Mouse (Mus musculus) hindbrain, embryonic 14.5 days (tissue): Measurements from ENCODE around the gene Ubl7. TPM values are rescaled to one million over a fixed set of nuclear protein-coding genes. Genes with fewer than 3 reads are reported as not detected.

ENCODE experiments used
- ATAC-seq: fragments of 200-750 bp; cut with Nextera tagmentation; 2 replicates; pipeline ENCODE4 v1.8.0; 2017; ENCODE audit warnings: moderate number of reproducible peaks, mild to moderate bottlenecking, moderate TSS enrichment, moderate library complexity; ENCODE audit not compliant: low FRiP score
- DNase-seq: peaks from one replicate; pipeline ENCODE4 v3.0.0-alpha.2; 2015; ENCODE audit warnings: low spot score
- H3K27ac ChIP-seq: fragments of 300-500 bp; sonication (generic); 2 replicates; pipeline ENCODE4 v1.5.1; 2014; ENCODE audit warnings: mild to moderate bottlenecking, moderate library complexity
- H3K27me3 ChIP-seq: fragments of 300-500 bp; sonication (generic); 2 replicates; pipeline ENCODE4 v1.6.1; 2014; ENCODE audit warnings: mild to moderate bottlenecking, low read length, mixed read lengths; ENCODE audit not compliant: control insufficient read depth, insufficient read depth
- H3K36me3 ChIP-seq: fragments of 300-500 bp; sonication (generic); replicated peaks from 2 replicates; pipeline ENCODE4 v1.6.1; 2014; ENCODE audit not compliant: control insufficient read depth, insufficient read depth
- H3K4me1 ChIP-seq: fragments of 300-500 bp; sonication (generic); replicated peaks from 2 replicates; pipeline ENCODE4 v1.6.1; 2014; ENCODE audit warnings: antibody characterized with exemption, low read length, mixed read lengths; ENCODE audit not compliant: control insufficient read depth, insufficient read depth
- H3K4me2 ChIP-seq: fragments of 300-500 bp; sonication (generic); replicated peaks from 2 replicates; pipeline ENCODE4 v1.6.1; 2014; ENCODE audit warnings: mild to moderate bottlenecking, moderate library complexity
- H3K4me3 ChIP-seq: fragments of 300-500 bp; sonication (generic); replicated peaks from 2 replicates; pipeline ENCODE4 v1.5.1; 2014; ENCODE audit warnings: mild to moderate bottlenecking, low read length
- H3K9ac ChIP-seq: fragments of 300-500 bp; sonication (generic); 2 replicates; pipeline ENCODE4 v1.6.1; 2014
- H3K9me3 ChIP-seq: fragments of 300-500 bp; sonication (generic); 2 replicates; pipeline ENCODE4 v1.6.1; 2016; ENCODE audit warnings: low read length; ENCODE audit not compliant: control insufficient read depth
- WGBS: fragments of 180-500 bp; shearing (Covaris S2); extraction: QIAGEN DNeasy Blood & Tissue Kit; methylation state at CpG from one replicate; pipeline ENCODE4 v1.1.7; 2014; 5-methylcytosine and 5-hydroxymethylcytosine counted together
- polyA plus RNA-seq: library from polyadenylated mRNA; unstranded; fragments of >200 nt; fragmentation: Nextera tagmentation; extraction: Ambion mirVana; gene quantifications from 2 replicates; pipeline ENCODE4 v1.2.1, GENCODE M21; 2014

Ubl7 gene
- polyA plus RNA-seq, 1 experiment from 2014 or later = 151 TPM

DNA sequence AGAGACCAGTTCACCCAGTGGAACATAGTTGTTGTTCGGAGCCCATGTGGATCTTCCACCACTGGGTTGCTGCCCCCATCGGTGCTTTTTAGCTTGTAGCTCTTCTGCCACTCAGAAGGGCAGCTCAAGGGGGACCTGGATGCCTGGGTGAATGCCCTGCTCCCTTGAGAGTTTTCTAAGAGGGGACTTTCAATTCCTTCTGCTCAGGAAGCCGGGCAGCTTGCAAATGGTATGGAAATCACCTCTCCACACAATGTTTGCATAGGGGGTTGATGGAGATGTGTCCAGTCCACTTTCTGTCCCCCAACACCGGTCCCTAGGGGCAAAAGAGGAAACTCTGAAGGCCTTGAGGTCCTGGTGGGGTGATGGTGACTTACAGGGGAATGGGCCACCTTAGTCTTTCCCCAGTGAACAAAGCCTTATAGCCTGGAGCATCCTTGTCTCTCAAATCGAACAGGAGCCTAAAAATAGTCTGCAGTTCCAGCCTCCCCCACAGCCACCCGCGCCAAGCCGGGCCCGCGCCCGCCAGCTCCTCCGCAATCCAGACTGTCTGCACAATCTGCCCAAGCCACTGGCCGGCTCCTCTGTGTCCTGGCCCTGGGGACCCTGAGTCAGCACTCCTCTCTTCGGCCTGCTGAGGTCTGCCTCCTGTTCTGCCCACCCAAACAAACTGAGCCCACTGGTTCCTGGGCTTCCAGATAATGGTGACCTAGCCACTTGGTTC lies 56.6 kb downstream of the Ubl7 start:
- ATAC-seq (no peak), DNase-seq (no peak)
- 80% methylated on average over 14 of the region's 14 CpGs for WGBS
- no peaks in the 10 kb centered on the region for H3K36me3 ChIP-seq
- H3K4me2 ChIP-seq = no peak overlapping the region
- no peaks in the 10 kb centered on the region for H3K27me3 ChIP-seq
- no peaks in the 10 kb centered on the region for H3K4me1 ChIP-seq
- H3K27ac ChIP-seq = no peak overlapping the region
- H3K9me3 ChIP-seq = no peaks in the 10 kb centered on the region
- H3K4me3 ChIP-seq = no peak overlapping the region
- H3K9ac ChIP-seq = no peak overlapping the region

DNA sequence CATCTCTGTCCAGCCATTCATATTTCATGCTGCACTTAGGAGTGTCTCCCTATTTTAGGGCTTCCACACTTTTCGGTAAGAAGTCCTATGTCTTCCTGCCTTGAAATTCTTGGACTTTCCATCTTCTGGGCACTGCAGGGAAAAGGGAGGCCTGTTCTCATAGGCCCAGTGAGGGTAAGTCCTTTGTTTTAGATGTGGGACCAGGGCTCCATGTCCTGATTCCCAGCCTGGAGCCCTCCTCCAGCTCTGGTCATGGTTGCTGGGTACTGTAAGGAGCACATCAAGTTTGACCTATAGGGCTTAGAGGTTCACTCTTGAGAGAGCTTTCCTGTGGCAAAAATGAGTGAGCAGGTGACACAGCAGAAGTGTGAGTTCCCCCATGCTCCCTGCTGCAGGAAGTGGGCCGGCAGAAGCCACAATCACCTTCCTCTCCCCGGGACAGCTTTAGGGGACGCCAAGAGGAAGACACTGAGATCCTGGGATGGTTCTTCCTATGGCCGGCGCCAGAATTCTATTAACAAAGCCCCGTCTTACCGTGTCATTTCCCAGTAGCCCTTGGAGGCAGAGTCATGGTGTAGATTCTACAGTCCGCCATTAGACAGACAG lies 57.5 kb downstream of the Ubl7 start:
- no peaks in the 10 kb centered on the region for H3K27me3 ChIP-seq
- H3K36me3 ChIP-seq = no peaks in the 10 kb centered on the region
- no peak for DNase-seq
- H3K4me1 ChIP-seq = no peaks in the 10 kb centered on the region
- no peak for ATAC-seq
- no peak overlapping the region for H3K4me3 ChIP-seq
- 91% methylated on average over 9 of the region's 9 CpGs for WGBS
- no peak overlapping the region for H3K27ac ChIP-seq
- no peaks in the 10 kb centered on the region for H3K9me3 ChIP-seq
- no peak overlapping the region for H3K9ac ChIP-seq
- H3K4me2 ChIP-seq = no peak overlapping the region

DNA sequence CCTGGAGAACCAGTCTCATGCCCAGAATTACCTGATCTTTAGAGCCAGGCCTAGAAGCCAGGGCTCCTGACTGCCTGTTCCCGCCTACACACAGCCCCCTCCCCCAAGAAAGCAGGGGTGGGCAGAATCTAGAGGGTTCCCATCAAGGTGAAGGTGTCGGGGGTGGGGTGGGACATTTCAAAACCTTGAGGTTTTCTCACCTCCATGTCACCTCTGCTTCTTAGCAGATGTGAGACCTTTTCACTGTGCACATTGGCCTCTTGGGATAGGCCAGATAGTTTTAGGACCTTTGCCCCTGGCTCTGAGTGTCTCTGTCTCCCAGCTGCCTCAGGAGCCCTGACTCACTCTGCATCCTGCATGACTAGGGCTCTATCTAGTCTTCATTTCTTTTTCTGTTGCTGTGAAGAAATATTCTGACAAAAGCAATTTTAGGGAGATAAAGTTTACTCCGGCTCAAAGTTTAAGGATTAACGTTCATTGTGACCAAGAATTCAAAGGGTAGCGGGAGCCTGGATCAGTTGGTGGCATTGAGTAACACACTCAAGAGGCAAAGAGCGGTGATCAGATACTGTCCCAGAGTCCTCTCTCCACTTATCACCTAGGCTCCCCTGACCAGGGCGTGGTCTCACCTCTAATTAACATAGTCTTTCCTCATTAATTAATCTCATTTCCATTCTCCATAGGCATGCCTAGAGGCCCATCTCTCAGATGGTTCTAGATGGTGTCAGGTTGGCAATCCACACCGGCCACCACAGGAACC lies 58.2 kb downstream of the Ubl7 start:
- H3K36me3 ChIP-seq = no peaks in the 10 kb centered on the region
- H3K4me2 ChIP-seq = no peak overlapping the region
- no peaks in the 10 kb centered on the region for H3K27me3 ChIP-seq
- H3K4me1 ChIP-seq = no peaks in the 10 kb centered on the region
- no peak overlapping the region for H3K9ac ChIP-seq
- ATAC-seq = no peak
- H3K27ac ChIP-seq = no peak overlapping the region
- 94% methylated on average over 8 of the region's 8 CpGs for WGBS
- H3K9me3 ChIP-seq = no peaks in the 10 kb centered on the region
- H3K4me3 ChIP-seq = no peak overlapping the region
- DNase-seq = no peak

DNA sequence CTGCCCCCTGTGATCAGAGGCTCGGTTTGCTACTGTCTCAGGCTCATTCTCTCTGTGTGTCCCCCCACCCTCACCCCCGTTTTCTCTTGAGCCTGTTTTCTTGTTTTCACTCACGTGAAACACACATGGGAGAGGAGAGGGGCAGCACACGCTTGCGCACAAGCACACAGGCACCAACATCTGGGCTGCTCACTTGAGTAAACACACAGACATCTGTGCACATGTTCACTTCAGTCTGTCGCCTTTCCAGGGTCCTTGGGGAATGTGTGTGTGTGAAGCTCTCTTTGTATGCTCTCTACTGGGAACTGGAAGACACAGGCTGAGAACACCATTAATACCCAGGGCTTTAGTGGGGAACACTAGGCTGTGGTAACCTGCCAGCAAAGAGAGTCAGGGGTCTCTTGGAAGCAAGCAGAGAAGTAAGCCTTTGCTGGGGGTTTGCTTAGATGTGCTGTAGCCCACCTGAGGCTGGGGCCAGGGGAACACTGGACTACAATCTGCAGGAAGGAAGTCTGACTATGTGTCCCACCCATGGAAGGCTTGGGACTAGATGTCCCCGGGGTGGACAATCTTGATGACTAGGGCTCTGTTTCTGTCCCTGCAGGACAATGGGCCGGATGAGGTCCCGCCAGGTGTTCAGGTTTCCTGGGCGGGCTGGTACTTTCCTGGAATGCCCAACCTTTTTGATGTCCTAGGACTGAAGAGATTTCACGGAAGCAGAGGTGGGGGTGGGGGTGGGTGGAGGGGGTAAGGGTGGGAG lies 59.1 kb downstream of the Ubl7 start:
- WGBS = 77% methylated on average over 11 of the region's 11 CpGs
- ATAC-seq (no peak), DNase-seq (no peak)
- H3K4me3 ChIP-seq = no peak overlapping the region
- no peak overlapping the region for H3K9ac ChIP-seq
- H3K27ac ChIP-seq = no peak overlapping the region
- no peaks in the 10 kb centered on the region for H3K27me3 ChIP-seq
- H3K9me3 ChIP-seq = no peaks in the 10 kb centered on the region
- no peaks in the 10 kb centered on the region for H3K4me1 ChIP-seq
- no peak overlapping the region for H3K4me2 ChIP-seq
- H3K36me3 ChIP-seq = no peaks in the 10 kb centered on the region

DNA sequence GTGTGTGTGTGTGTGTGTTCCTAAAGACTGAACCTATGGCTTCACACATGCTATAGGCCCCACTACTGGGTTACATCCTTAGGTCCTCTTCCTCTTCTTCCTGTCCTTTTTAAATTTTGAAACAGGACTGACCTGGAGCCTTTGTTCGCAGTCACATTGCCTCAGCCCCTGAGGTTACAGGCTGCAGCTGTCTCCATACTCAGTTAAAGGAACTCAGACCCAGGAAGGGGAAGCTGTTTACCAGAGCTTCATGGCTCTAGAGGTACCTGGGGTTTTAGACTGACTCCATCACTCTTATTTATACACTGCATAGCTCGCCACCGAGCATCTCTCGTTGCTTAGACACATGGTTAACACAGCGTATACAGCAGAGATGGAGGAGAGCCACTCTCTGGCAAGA lies 60.6 kb downstream of the Ubl7 start:
- no peak for DNase-seq
- Histone ChIP-seq H3K4me2 (no peak overlapping the region), H3K27me3 (no peaks in the 10 kb centered on the region), H3K9me3 (no peaks in the 10 kb centered on the region), H3K4me1 (no peaks in the 10 kb centered on the region), H3K4me3 (no peak overlapping the region), H3K27ac (no peak overlapping the region), H3K36me3 (no peaks in the 10 kb centered on the region), H3K9ac (no peak overlapping the region)
- 95% methylated on average over 5 of the region's 5 CpGs for WGBS
- ATAC-seq = no peak

DNA sequence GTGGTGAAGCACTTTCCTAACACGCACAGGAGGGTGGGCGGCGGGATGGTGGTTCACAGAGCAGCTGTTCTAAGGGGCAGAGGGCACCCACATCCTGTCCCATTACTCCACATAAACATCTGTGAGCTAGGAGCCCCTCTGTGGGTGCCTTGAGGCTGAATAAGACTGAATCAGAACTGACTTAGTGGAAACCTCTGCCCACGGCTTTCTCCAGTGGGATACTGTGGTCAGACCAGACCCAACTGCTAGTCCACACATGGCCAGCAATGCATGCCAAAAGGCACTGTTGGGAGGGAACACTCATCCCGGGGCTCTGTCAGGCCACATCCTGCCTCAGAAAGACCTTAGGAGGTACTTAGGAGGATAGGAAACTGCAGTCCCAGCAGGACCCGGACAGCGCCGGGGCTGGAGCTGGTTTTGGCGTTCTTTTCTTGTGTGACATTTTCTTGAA lies 61.4 kb downstream of the Ubl7 start:
- no peak overlapping the region for H3K9ac ChIP-seq
- WGBS = 70% methylated on average over 9 of the region's 9 CpGs
- H3K36me3 ChIP-seq = no peaks in the 10 kb centered on the region
- no peak overlapping the region for H3K4me3 ChIP-seq
- no peak overlapping the region for H3K4me2 ChIP-seq
- H3K9me3 ChIP-seq = no peaks in the 10 kb centered on the region
- no peak for ATAC-seq
- H3K27me3 ChIP-seq = no peaks in the 10 kb centered on the region
- DNase-seq = no peak
- no peaks in the 10 kb centered on the region for H3K4me1 ChIP-seq
- no peak overlapping the region for H3K27ac ChIP-seq

DNA sequence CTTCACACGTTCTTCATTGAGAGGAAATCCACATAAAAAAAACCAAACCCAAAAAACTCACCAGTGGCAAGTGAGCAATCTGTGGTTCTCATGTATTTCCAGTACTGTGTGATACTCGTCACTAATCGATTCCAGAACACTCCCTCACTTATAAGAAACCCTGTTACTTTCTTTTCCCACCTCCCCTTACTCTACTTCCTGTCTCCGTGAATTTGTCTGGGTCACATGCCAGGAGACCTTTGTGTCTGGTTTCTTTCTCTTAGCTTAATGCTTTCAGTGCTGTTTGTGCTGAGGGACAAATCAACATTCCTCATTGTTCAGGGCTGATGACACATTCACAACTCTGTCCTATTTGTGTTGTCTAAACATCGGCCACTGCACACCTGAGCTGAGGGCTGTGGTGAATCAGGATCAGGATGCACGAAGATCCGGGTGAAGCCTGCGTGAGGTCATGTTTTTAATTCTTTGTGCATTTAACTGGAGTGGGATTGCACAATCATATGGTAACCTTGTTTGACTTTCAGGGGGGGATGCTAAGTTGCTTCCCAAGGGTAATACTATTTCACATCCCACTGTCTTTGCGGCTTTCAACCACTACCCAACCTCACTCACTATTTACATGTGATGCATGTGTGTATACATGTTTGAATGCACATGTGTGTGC lies 62.1 kb downstream of the Ubl7 start:
- Histone ChIP-seq H3K4me2 (no peak overlapping the region), H3K9ac (no peak overlapping the region), H3K36me3 (no peaks in the 10 kb centered on the region), H3K4me1 (no peaks in the 10 kb centered on the region), H3K9me3 (no peaks in the 10 kb centered on the region), H3K4me3 (no peak overlapping the region), H3K27ac (0 out of 2 replicates have a peak overlapping the region, but pooled peaks have one; percentile 20), H3K27me3 (no peaks in the 10 kb centered on the region)
- no peak for DNase-seq
- WGBS = 73% methylated on average over 9 of the region's 9 CpGs
- no peak for ATAC-seq

DNA sequence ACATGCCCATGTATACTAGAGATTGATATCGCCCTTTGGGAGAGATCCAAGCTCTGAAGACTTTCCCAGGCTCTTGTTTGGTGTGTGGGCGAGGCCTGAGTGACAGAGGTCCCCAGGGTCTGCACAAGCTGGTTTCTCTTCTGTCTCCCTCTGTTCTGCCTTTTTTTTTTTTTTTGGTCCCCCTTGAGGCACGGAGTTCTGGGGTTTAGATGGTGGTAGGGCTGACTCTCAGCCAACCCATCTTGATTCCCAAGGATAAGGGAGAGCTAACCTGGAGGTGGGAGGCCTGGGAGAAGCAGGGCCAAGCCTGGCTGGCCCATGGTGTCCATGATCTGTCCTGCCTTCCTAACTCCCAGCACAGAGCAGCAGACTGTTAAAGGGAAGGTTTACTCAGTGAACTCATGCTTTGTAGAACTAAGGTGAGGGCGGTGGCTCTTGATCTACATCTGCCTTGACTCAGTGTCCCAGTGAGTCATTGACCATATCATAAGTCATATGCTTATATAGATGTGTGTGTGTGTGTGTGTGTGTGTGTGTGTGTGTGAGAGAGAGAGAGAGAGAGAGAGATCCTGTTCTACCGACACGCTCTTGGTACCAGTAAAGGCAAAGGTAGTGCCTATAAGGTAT lies 62.8 kb downstream of the Ubl7 start:
- Histone ChIP-seq H3K27ac (no peak overlapping the region), H3K4me1 (no peaks in the 10 kb centered on the region), H3K27me3 (no peaks in the 10 kb centered on the region), H3K9ac (no peak overlapping the region), H3K36me3 (no peaks in the 10 kb centered on the region), H3K9me3 (no peaks in the 10 kb centered on the region), H3K4me3 (no peak overlapping the region), H3K4me2 (no peak overlapping the region)
- ATAC-seq (no peak), DNase-seq (no peak)
- WGBS = 84% methylated on average over 6 of the region's 6 CpGs
